8 mouse cellular contexts compared by ENCODE assay signal in the genomic region with DNA sequence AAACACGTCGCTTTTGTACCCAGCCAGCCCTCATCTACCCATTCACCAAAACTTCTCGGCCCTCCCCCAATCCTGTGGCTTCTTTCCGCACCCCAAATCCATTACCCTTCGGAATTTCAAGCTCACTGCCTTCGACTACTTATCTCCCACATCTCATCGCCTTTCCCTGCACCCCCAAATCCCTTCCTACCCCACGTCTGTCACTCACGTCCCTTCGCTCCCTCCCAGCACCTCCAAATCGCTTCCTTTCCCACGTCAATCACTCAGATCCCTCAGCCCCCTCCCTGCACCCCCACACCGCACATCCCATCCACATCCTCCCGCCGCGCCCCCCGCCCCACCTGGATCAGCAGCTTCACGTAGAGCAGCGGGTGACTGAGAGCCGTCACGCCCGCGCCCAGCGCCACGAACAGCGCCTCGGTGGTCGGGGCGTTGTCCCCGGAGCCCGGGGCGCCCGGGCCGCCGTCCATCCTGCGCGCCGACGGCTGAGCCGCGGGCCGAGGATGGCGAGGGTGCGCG. TPM values are rescaled to one million over a fixed set of nuclear protein-coding genes. Genes with fewer than 3 reads are reported as not detected.
DNase-seq lines count a peak whose midpoint lies in the region; ATAC-seq and TF ChIP-seq lines count a peak whose summit lies in the region.

No protein-coding gene starts in this region.

- peak; percentile 66 for DNase-seq in cerebellum, adult 11-12 months
- no peak for DNase-seq in cerebellum, adult 9-11 months
- DNase-seq in testis, postnatal 14 days (ENCODE audit: low spot score) = no peak
- no peak for DNase-seq in liver, embryonic 11.5 days (ENCODE audit: low spot score)
- no peak for DNase-seq in urinary bladder, postnatal 4 days (ENCODE audit: low spot score in 2 of 2)

- WGBS in heart, embryonic 15.5 days = under 1% methylated on average over 45 of the region's 45 CpGs
- WGBS in liver, embryonic 11.5 days = under 1% methylated on average over 40 of the region's 45 CpGs
- WGBS in neural tube, embryonic 15.5 days = under 1% methylated on average over 44 of the region's 45 CpGs

- peaks cover 22% of the 10 kb centered on the region for H3K4me1 ChIP-seq in testis, adult 2 months (ENCODE audit: control insufficient read depth, insufficient read depth, low read length)
- peaks cover 30% of the 10 kb centered on the region for H3K4me1 ChIP-seq in heart, embryonic 15.5 days (replicated peaks)
- peaks cover 34% of the 10 kb centered on the region for H3K4me1 ChIP-seq in liver, embryonic 11.5 days (replicated peaks; ENCODE audit: control insufficient read depth, insufficient read depth, low read length)
- peaks cover 38% of the 10 kb centered on the region for H3K4me1 ChIP-seq in neural tube, embryonic 15.5 days

- no peaks in the 10 kb centered on the region for H3K9me3 ChIP-seq in heart, embryonic 15.5 days (replicated peaks)
- H3K9me3 ChIP-seq in liver, embryonic 11.5 days (ENCODE audit: control insufficient read depth, low read length) = no peaks in the 10 kb centered on the region
- H3K9me3 ChIP-seq in neural tube, embryonic 15.5 days (replicated peaks) = no peaks in the 10 kb centered on the region

- H3K4me2 ChIP-seq in heart, embryonic 15.5 days = peak overlapping the region; percentile 81
- H3K4me2 ChIP-seq in liver, embryonic 11.5 days = peak overlapping the region; percentile 94
- H3K4me2 ChIP-seq in neural tube, embryonic 15.5 days = peak overlapping the region; percentile 69

- no peaks in the 10 kb centered on the region for H3K27me3 ChIP-seq in testis, adult 2 months (ENCODE audit: control insufficient read depth, insufficient read depth, low read length)
- no peaks in the 10 kb centered on the region for H3K27me3 ChIP-seq in heart, embryonic 15.5 days
- H3K27me3 ChIP-seq in liver, embryonic 11.5 days (replicated peaks; ENCODE audit: control insufficient read depth, insufficient read depth, low read length) = no peaks in the 10 kb centered on the region
- H3K27me3 ChIP-seq in neural tube, embryonic 15.5 days (replicated peaks) = no peaks in the 10 kb centered on the region

- no peak for TF ChIP-seq POLR2A in testis, adult 2 months (IDR thresholded peaks at IDR 0.05; ENCODE audit: control insufficient read depth, low read depth, low read length)

- no peak for TF ChIP-seq CTCF in testis, adult 2 months (IDR thresholded peaks at IDR 0.05; ENCODE audit: control insufficient read depth, insufficient read depth, insufficient replicate concordance, low read depth, low read length)

- peak overlapping the region; percentile 90 for H3K9ac ChIP-seq in heart, embryonic 15.5 days
- peak overlapping the region; percentile 95 for H3K9ac ChIP-seq in liver, embryonic 11.5 days (ENCODE audit: low read depth, low read length)
- H3K9ac ChIP-seq in neural tube, embryonic 15.5 days (replicated peaks) = peak overlapping the region; percentile 90

- peak overlapping the region; percentile 85 for H3K4me3 ChIP-seq in testis, adult 2 months (ENCODE audit: control insufficient read depth, low read depth, low read length)
- H3K4me3 ChIP-seq in heart, embryonic 15.5 days = peak overlapping the region; percentile 92
- peak overlapping the region; percentile 98 for H3K4me3 ChIP-seq in liver, embryonic 11.5 days (ENCODE audit: low read depth, low read length)
- H3K4me3 ChIP-seq in neural tube, embryonic 15.5 days (replicated peaks) = peak overlapping the region; percentile 89

- no peak; the same call in 1 of the 2 replicates for ATAC-seq in heart, embryonic 15.5 days (replicated peaks; ENCODE audit: insufficient number of reproducible peaks, insufficient read depth, low FRiP score, low read depth)
- ATAC-seq in liver, embryonic 11.5 days (replicated peaks; ENCODE audit: low FRiP score) = peak; percentile 35
- peak; percentile 68 for ATAC-seq in neural tube, embryonic 15.5 days (ENCODE audit: low FRiP score)

- no peaks in the 10 kb centered on the region for H3K36me3 ChIP-seq in testis, adult 2 months (ENCODE audit: control insufficient read depth, insufficient read depth, low read length)
- H3K36me3 ChIP-seq in heart, embryonic 15.5 days = no peaks in the 10 kb centered on the region; the same call in 1 of the 2 replicates
- peaks cover 4% of the 10 kb centered on the region; the same call in 1 of the 2 replicates for H3K36me3 ChIP-seq in liver, embryonic 11.5 days (ENCODE audit: control insufficient read depth, insufficient read depth, low read length)
- H3K36me3 ChIP-seq in neural tube, embryonic 15.5 days = peaks cover 20% of the 10 kb centered on the region

- H3K27ac ChIP-seq in testis, adult 2 months (ENCODE audit: control insufficient read depth, insufficient read depth, low read depth, low read length) = no peak overlapping the region
- H3K27ac ChIP-seq in heart, embryonic 15.5 days = peak overlapping the region; percentile 91
- H3K27ac ChIP-seq in liver, embryonic 11.5 days (ENCODE audit: low read depth, low read length) = peak overlapping the region; percentile 66
- H3K27ac ChIP-seq in neural tube, embryonic 15.5 days (replicated peaks) = peak overlapping the region; percentile 89

RNA-seq across cellular contexts. Expression of gene Mtch1, which starts 0.5 kb away (rescaled TPM):
- polyA plus RNA-seq in testis, adult 2 months (2012; rRNA removed) = 43.5 and 46.5 TPM in 2 replicates
- 224 and 299 TPM in 2 replicates for polyA plus RNA-seq in heart, embryonic 15.5 days (2015; fragmentation: Nextera tagmentation; extraction: Ambion mirVana)
- 147 and 149 TPM in 2 replicates for polyA plus RNA-seq in liver, embryonic 11.5 days (2014; fragmentation: Nextera tagmentation; extraction: Ambion mirVana)
- 453 and 482 TPM in 2 replicates for polyA plus RNA-seq in neural tube, embryonic 15.5 days (2015; fragmentation: Nextera tagmentation; extraction: Ambion mirVana)

RNA-seq across cellular contexts. Expression of gene Fgd2, which starts 13.5 kb away (rescaled TPM):
- 33.4 and 38.3 TPM in 2 replicates for polyA plus RNA-seq in testis, adult 2 months (2012; rRNA removed)
- polyA plus RNA-seq in heart, embryonic 15.5 days (2015; fragmentation: Nextera tagmentation; extraction: Ambion mirVana) = 3.0 and 7.0 TPM in 2 replicates
- polyA plus RNA-seq in liver, embryonic 11.5 days (2014; fragmentation: Nextera tagmentation; extraction: Ambion mirVana) = 6.0 and 6.7 TPM in 2 replicates
- 3.7 and 9.8 TPM in 2 replicates for polyA plus RNA-seq in neural tube, embryonic 15.5 days (2015; fragmentation: Nextera tagmentation; extraction: Ambion mirVana)

RNA-seq across cellular contexts. Expression of gene Pi16, which starts 29.7 kb away (rescaled TPM):
- polyA plus RNA-seq in testis, adult 2 months (2012; rRNA removed) = 4.3 and 5.9 TPM in 2 replicates
- 4.3 and 5.8 TPM in 2 replicates for polyA plus RNA-seq in heart, embryonic 15.5 days (2015; fragmentation: Nextera tagmentation; extraction: Ambion mirVana)
- 0.32 and 0.51 TPM in 2 replicates for polyA plus RNA-seq in liver, embryonic 11.5 days (2014; fragmentation: Nextera tagmentation; extraction: Ambion mirVana)
- 2.8 TPM in 2 replicates for polyA plus RNA-seq in neural tube, embryonic 15.5 days (2015; fragmentation: Nextera tagmentation; extraction: Ambion mirVana)
